In the genomic region with DNA sequence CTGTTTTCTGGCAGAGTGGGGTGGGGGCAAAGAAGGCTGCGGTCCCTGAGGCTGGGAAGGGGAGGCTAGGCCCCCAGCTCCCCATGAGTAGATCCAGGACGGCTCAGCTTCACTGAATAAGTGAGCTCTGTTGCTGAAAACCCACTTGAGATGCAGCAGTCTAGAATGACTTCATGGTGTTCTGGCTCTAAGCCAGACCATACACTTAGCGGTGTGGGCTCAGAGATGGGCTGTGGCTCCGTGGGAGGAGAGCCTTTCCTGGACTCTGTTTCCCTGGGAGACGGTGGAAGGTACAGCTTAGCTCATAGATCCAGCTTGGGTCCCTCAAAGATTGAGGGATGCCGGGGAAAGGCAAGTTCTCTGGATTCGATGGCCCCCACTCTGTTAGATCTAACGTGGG, we compare ENCODE assay signal across 15 mouse cellular contexts. TPM values are rescaled to one million over a fixed set of nuclear protein-coding genes. Genes with fewer than 3 reads are reported as not detected.
DNase-seq lines count a peak whose midpoint lies in the region; ATAC-seq and TF ChIP-seq lines count a peak whose summit lies in the region.
"Had no signal": no experiment of that assay in that cellular context is flagged by ENCODE, and none has a peak within 500 bp of the region (broad histone marks: within the 10 kb centered on the region; RNA-seq: fewer than 3 reads in every experiment).

No protein-coding gene starts in this region.

- DNase-seq in midbrain, postnatal 0 days (ENCODE audit: low spot score) = no peak
- DNase-seq in brain, adult 2 months (ENCODE audit: low read depth, low spot score) = peak; percentile 86
- DNase-seq in limb, embryonic 14.5 days (ENCODE audit: low spot score) = peak; percentile 62
- DNase-seq: kidney, postnatal 25 days; thymus, adult 18-20 months had no signal

- no peak for TF ChIP-seq CTCF in intestine, postnatal 0 days (IDR thresholded peaks at IDR 0.05; ENCODE audit: low read depth)
- no peak for TF ChIP-seq CTCF in midbrain, postnatal 0 days (IDR thresholded peaks at IDR 0.05)

- H3K4me3 ChIP-seq in intestine, embryonic 16.5 days (ENCODE audit: low read length) = no peak overlapping the region
- H3K4me3 ChIP-seq in intestine, postnatal 0 days (ENCODE audit: low read depth, low read length) = no peak overlapping the region
- H3K4me3 ChIP-seq in midbrain, postnatal 0 days (ENCODE audit: low read depth, low read length) = no peak overlapping the region
- H3K4me3 ChIP-seq in midbrain, embryonic 15.5 days = no peak overlapping the region
- no peak overlapping the region for H3K4me3 ChIP-seq in limb, embryonic 14.5 days (replicated peaks; ENCODE audit: low read length)
- H3K4me3 ChIP-seq: heart, embryonic 12.5 days had no signal

- peaks cover 12% of the 10 kb centered on the region; the same call in 1 of the 2 replicates for H3K27me3 ChIP-seq in intestine, embryonic 16.5 days (replicated peaks; ENCODE audit: control insufficient read depth, insufficient read depth, low read length)
- H3K27me3 ChIP-seq in intestine, postnatal 0 days (replicated peaks; ENCODE audit: control insufficient read depth, insufficient read depth, low read length) = peaks cover 15% of the 10 kb centered on the region; the same call in 1 of the 2 replicates
- no peaks in the 10 kb centered on the region for H3K27me3 ChIP-seq in midbrain, postnatal 0 days (ENCODE audit: insufficient read depth, low read length)
- no peaks in the 10 kb centered on the region for H3K27me3 ChIP-seq in midbrain, embryonic 15.5 days (replicated peaks)
- H3K27me3 ChIP-seq in limb, embryonic 14.5 days (ENCODE audit: control insufficient read depth, insufficient read depth, low read length) = peaks cover 8% of the 10 kb centered on the region; the same call in 1 of the 2 replicates

- H3K36me3 ChIP-seq in intestine, embryonic 16.5 days (ENCODE audit: control insufficient read depth, insufficient read depth, low read length) = peaks cover 2% of the 10 kb centered on the region; the same call in 1 of the 2 replicates
- no peaks in the 10 kb centered on the region for H3K36me3 ChIP-seq in intestine, postnatal 0 days (ENCODE audit: control insufficient read depth, insufficient read depth)
- H3K36me3 ChIP-seq in midbrain, postnatal 0 days (ENCODE audit: insufficient read depth, low read length) = peaks cover 37% of the 10 kb centered on the region
- H3K36me3 ChIP-seq in midbrain, embryonic 15.5 days (replicated peaks) = peaks cover 19% of the 10 kb centered on the region
- peaks cover 52% of the 10 kb centered on the region for H3K36me3 ChIP-seq in limb, embryonic 14.5 days (ENCODE audit: control insufficient read depth, insufficient read depth, low read length)

- H3K4me1 ChIP-seq in intestine, embryonic 16.5 days (ENCODE audit: control insufficient read depth, insufficient read depth, low read length) = peaks cover 7% of the 10 kb centered on the region
- 0 out of 2 replicates have a peak, but pooled peaks cover 3% of the 10 kb centered on the region for H3K4me1 ChIP-seq in intestine, postnatal 0 days (replicated peaks; ENCODE audit: control insufficient read depth, insufficient read depth, low read length)
- no peaks in the 10 kb centered on the region for H3K4me1 ChIP-seq in midbrain, postnatal 0 days (ENCODE audit: insufficient read depth, low read length)
- H3K4me1 ChIP-seq in midbrain, embryonic 15.5 days = peaks cover 8% of the 10 kb centered on the region; the same call in 1 of the 2 replicates
- peaks cover 15% of the 10 kb centered on the region; the same call in 1 of the 2 replicates for H3K4me1 ChIP-seq in limb, embryonic 14.5 days (ENCODE audit: control insufficient read depth, insufficient read depth, low read length)

- H3K9me3 ChIP-seq in intestine, embryonic 16.5 days (ENCODE audit: control insufficient read depth, low read length) = no peaks in the 10 kb centered on the region
- H3K9me3 ChIP-seq in intestine, postnatal 0 days (ENCODE audit: control insufficient read depth) = no peaks in the 10 kb centered on the region
- no peaks in the 10 kb centered on the region for H3K9me3 ChIP-seq in midbrain, postnatal 0 days (ENCODE audit: low read length)
- no peaks in the 10 kb centered on the region for H3K9me3 ChIP-seq in midbrain, embryonic 15.5 days
- no peaks in the 10 kb centered on the region for H3K9me3 ChIP-seq in limb, embryonic 14.5 days (ENCODE audit: control insufficient read depth, low read length)
- H3K9me3 ChIP-seq: heart, embryonic 12.5 days had no signal

- no peak overlapping the region for H3K9ac ChIP-seq in intestine, embryonic 16.5 days (ENCODE audit: low read depth, low read length)
- H3K9ac ChIP-seq in intestine, postnatal 0 days (ENCODE audit: low read depth, low read length) = no peak overlapping the region
- no peak overlapping the region for H3K9ac ChIP-seq in midbrain, postnatal 0 days (replicated peaks; ENCODE audit: low read length, poor library complexity, severe bottlenecking)
- no peak overlapping the region for H3K9ac ChIP-seq in midbrain, embryonic 15.5 days
- H3K9ac ChIP-seq in limb, embryonic 14.5 days (ENCODE audit: low read depth, low read length, severe bottlenecking) = no peak overlapping the region
- H3K9ac ChIP-seq: heart, embryonic 12.5 days had no signal

- no peak overlapping the region for H3K27ac ChIP-seq in intestine, embryonic 16.5 days (ENCODE audit: low read length)
- no peak overlapping the region for H3K27ac ChIP-seq in intestine, postnatal 0 days (ENCODE audit: low read depth, low read length)
- 0 out of 2 replicates have a peak overlapping the region, but pooled peaks have one; percentile 12 for H3K27ac ChIP-seq in midbrain, postnatal 0 days (ENCODE audit: low read depth, low read length)
- no peak overlapping the region for H3K27ac ChIP-seq in midbrain, embryonic 15.5 days
- no peak overlapping the region for H3K27ac ChIP-seq in limb, embryonic 14.5 days (replicated peaks; ENCODE audit: low read depth, low read length)
- H3K27ac ChIP-seq: macrophage had no signal

- peak; percentile 29; the same call in 1 of the 2 replicates for ATAC-seq in intestine, embryonic 16.5 days
- ATAC-seq in intestine, postnatal 0 days = no peak
- ATAC-seq in midbrain, postnatal 0 days (ENCODE audit: low FRiP score) = no peak
- ATAC-seq in midbrain, embryonic 15.5 days (replicated peaks) = no peak
- ATAC-seq in limb, embryonic 14.5 days (ENCODE audit: low FRiP score, low read depth) = no peak
- no peak for ATAC-seq in megakaryocyte, adult 5-6 weeks (ENCODE audit: poor library complexity, severe bottlenecking)
- ATAC-seq in megakaryocyte progenitor cell, adult 5-6 weeks (replicated peaks; ENCODE audit: poor library complexity) = no peak

- TF ChIP-seq POLR2A in limb, embryonic 14.5 days (IDR thresholded peaks at IDR 0.05; ENCODE audit: borderline replicate concordance, extremely low read depth, insufficient read depth, insufficient read length) = no peak

- 63% methylated on average over 8 of the region's 8 CpGs for WGBS in intestine, embryonic 16.5 days
- 70% methylated on average over 8 of the region's 8 CpGs for WGBS in intestine, postnatal 0 days
- 69% methylated on average over 8 of the region's 8 CpGs for WGBS in midbrain, postnatal 0 days
- 76% methylated on average over 8 of the region's 8 CpGs for WGBS in midbrain, embryonic 15.5 days
- 65% methylated on average over 8 of the region's 8 CpGs for WGBS in limb, embryonic 14.5 days

- H3K4me2 ChIP-seq in intestine, embryonic 16.5 days (ENCODE audit: low read depth, low read length) = no peak overlapping the region
- no peak overlapping the region for H3K4me2 ChIP-seq in intestine, postnatal 0 days (replicated peaks; ENCODE audit: low read depth)
- H3K4me2 ChIP-seq in midbrain, postnatal 0 days (ENCODE audit: low read depth, low read length, poor library complexity, severe bottlenecking) = no peak overlapping the region
- no peak overlapping the region for H3K4me2 ChIP-seq in midbrain, embryonic 15.5 days
- H3K4me2 ChIP-seq in limb, embryonic 14.5 days (replicated peaks; ENCODE audit: low read depth, low read length, severe bottlenecking) = 0 out of 2 replicates have a peak overlapping the region, but pooled peaks have one; percentile 0
- H3K4me2 ChIP-seq: heart, embryonic 12.5 days had no signal

RNA-seq across cellular contexts. Expression of a gene that starts 8.2 kb away (rescaled TPM):
- polyA plus RNA-seq in intestine, embryonic 16.5 days (2015; fragmentation: Nextera tagmentation; extraction: Ambion mirVana) = 9.0 and 9.9 TPM in 2 replicates
- 4.2 and 4.4 TPM in 2 replicates for polyA plus RNA-seq in intestine, postnatal 0 days (2015; fragmentation: Nextera tagmentation; extraction: Ambion mirVana)
- 1.1 and 2.9 TPM in 2 replicates for total RNA-seq in midbrain, postnatal 0 days (2014; rRNA removed)
- polyA plus RNA-seq in midbrain, postnatal 0 days (2015; fragmentation: Nextera tagmentation; extraction: Ambion mirVana) = 2.9 and 4.5 TPM in 2 replicates
- 9.5 and 10.8 TPM in 2 replicates for polyA plus RNA-seq in midbrain, embryonic 15.5 days (2015; fragmentation: Nextera tagmentation; extraction: Ambion mirVana)
- 2.4 and 2.7 TPM in 2 replicates for polyA plus RNA-seq in limb, embryonic 14.5 days (2012; rRNA removed)
- polyA plus RNA-seq in limb, embryonic 14.5 days (2014; fragmentation: Nextera tagmentation; extraction: Ambion mirVana) = 6.1 and 7.4 TPM in 2 replicates
- total RNA-seq in megakaryocyte, adult 5-6 weeks (2015) = 42.9 and 56.3 TPM in 2 replicates
- 51.2 TPM in 2 replicates for total RNA-seq in megakaryocyte, adult 5-6 weeks (2017)
- total RNA-seq in megakaryocyte progenitor cell, adult 5-6 weeks (2015) = 3.9 and 6.1 TPM in 2 replicates
- 2.5 and 7.6 TPM in 2 replicates for total RNA-seq in megakaryocyte progenitor cell, adult 5-6 weeks (2017)

RNA-seq across cellular contexts. Expression of a gene that starts 17.9 kb away (rescaled TPM):
- polyA plus RNA-seq in intestine, embryonic 16.5 days (2015; fragmentation: Nextera tagmentation; extraction: Ambion mirVana) = 0.34 and 0.65 TPM in 2 replicates
- polyA plus RNA-seq in intestine, postnatal 0 days (2015; fragmentation: Nextera tagmentation; extraction: Ambion mirVana) = 0.30 and 0.31 TPM in 2 replicates
- 2.4 and 3.1 TPM in 2 replicates for total RNA-seq in midbrain, postnatal 0 days (2014; rRNA removed)
- polyA plus RNA-seq in midbrain, postnatal 0 days (2015; fragmentation: Nextera tagmentation; extraction: Ambion mirVana) = 4.9 and 5.6 TPM in 2 replicates
- 1.7 and 1.8 TPM in 2 replicates for polyA plus RNA-seq in midbrain, embryonic 15.5 days (2015; fragmentation: Nextera tagmentation; extraction: Ambion mirVana)
- 1.0 and 1.1 TPM in 2 replicates for polyA plus RNA-seq in limb, embryonic 14.5 days (2012; rRNA removed)
- polyA plus RNA-seq in limb, embryonic 14.5 days (2014; fragmentation: Nextera tagmentation; extraction: Ambion mirVana) = 1.1 and 1.7 TPM in 2 replicates
- 13.7 and 15.9 TPM in 2 replicates for total RNA-seq in megakaryocyte, adult 5-6 weeks (2015)
- 6.3 and 6.7 TPM in 2 replicates for total RNA-seq in megakaryocyte, adult 5-6 weeks (2017)
- 2.3 and 3.0 TPM in 2 replicates for total RNA-seq in megakaryocyte progenitor cell, adult 5-6 weeks (2015)
- 0.92 and 1.0 TPM in 2 replicates for total RNA-seq in megakaryocyte progenitor cell, adult 5-6 weeks (2017)
- polyA plus RNA-seq: neural tube, embryonic 11.5 days had no signal

RNA-seq across cellular contexts. Expression of a gene that starts 18.7 kb away (rescaled TPM):
- polyA plus RNA-seq in intestine, embryonic 16.5 days (2015; fragmentation: Nextera tagmentation; extraction: Ambion mirVana) = 5.1 TPM in 2 replicates
- polyA plus RNA-seq in intestine, postnatal 0 days (2015; fragmentation: Nextera tagmentation; extraction: Ambion mirVana) = 2.8 and 3.2 TPM in 2 replicates
- total RNA-seq in midbrain, postnatal 0 days (2014; rRNA removed) = 89.1 and 96.4 TPM in 2 replicates
- polyA plus RNA-seq in midbrain, postnatal 0 days (2015; fragmentation: Nextera tagmentation; extraction: Ambion mirVana) = 61.1 and 63.2 TPM in 2 replicates
- 72.0 and 75.2 TPM in 2 replicates for polyA plus RNA-seq in midbrain, embryonic 15.5 days (2015; fragmentation: Nextera tagmentation; extraction: Ambion mirVana)
- 51.4 and 54.1 TPM in 2 replicates for polyA plus RNA-seq in limb, embryonic 14.5 days (2012; rRNA removed)
- polyA plus RNA-seq in limb, embryonic 14.5 days (2014; fragmentation: Nextera tagmentation; extraction: Ambion mirVana) = 20.9 and 21.5 TPM in 2 replicates
- total RNA-seq in megakaryocyte, adult 5-6 weeks (2015) = 1.2 and 1.4 TPM in 2 replicates
- total RNA-seq in megakaryocyte, adult 5-6 weeks (2017) = 0.62 and 0.65 TPM in 2 replicates
- total RNA-seq in megakaryocyte progenitor cell, adult 5-6 weeks (2015) = 0.17 and 1.2 TPM in 2 replicates
- 0.41 and 0.92 TPM in 2 replicates for total RNA-seq in megakaryocyte progenitor cell, adult 5-6 weeks (2017)
- total RNA-seq: common myeloid progenitor, adult 5-6 weeks had no signal

RNA-seq across cellular contexts. Expression of a gene that starts 22.3 kb away (rescaled TPM):
- 990 and 1,058 TPM in 2 replicates for polyA plus RNA-seq in intestine, embryonic 16.5 days (2015; fragmentation: Nextera tagmentation; extraction: Ambion mirVana)
- 668 and 699 TPM in 2 replicates for polyA plus RNA-seq in intestine, postnatal 0 days (2015; fragmentation: Nextera tagmentation; extraction: Ambion mirVana)
- 597 and 686 TPM in 2 replicates for total RNA-seq in midbrain, postnatal 0 days (2014; rRNA removed)
- 591 and 620 TPM in 2 replicates for polyA plus RNA-seq in midbrain, postnatal 0 days (2015; fragmentation: Nextera tagmentation; extraction: Ambion mirVana)
- 622 and 634 TPM in 2 replicates for polyA plus RNA-seq in midbrain, embryonic 15.5 days (2015; fragmentation: Nextera tagmentation; extraction: Ambion mirVana)
- 1,201 and 1,869 TPM in 2 replicates for polyA plus RNA-seq in limb, embryonic 14.5 days (2012; rRNA removed)
- polyA plus RNA-seq in limb, embryonic 14.5 days (2014; fragmentation: Nextera tagmentation; extraction: Ambion mirVana) = 1,151 and 1,199 TPM in 2 replicates
- 2,687 and 2,729 TPM in 2 replicates for total RNA-seq in megakaryocyte, adult 5-6 weeks (2015)
- total RNA-seq in megakaryocyte, adult 5-6 weeks (2017) = 1,233 and 1,246 TPM in 2 replicates
- 3,659 and 3,794 TPM in 2 replicates for total RNA-seq in megakaryocyte progenitor cell, adult 5-6 weeks (2015)
- total RNA-seq in megakaryocyte progenitor cell, adult 5-6 weeks (2017) = 1,648 and 1,816 TPM in 2 replicates

RNA-seq across cellular contexts. Expression of a gene that starts 49.1 kb away (rescaled TPM):
- 0.29 TPM in 2 replicates for polyA plus RNA-seq in intestine, embryonic 16.5 days (2015; fragmentation: Nextera tagmentation; extraction: Ambion mirVana)
- polyA plus RNA-seq in intestine, postnatal 0 days (2015; fragmentation: Nextera tagmentation; extraction: Ambion mirVana) = 0.13 TPM in 1 of 2 replicates, not detected in the other
- total RNA-seq in midbrain, postnatal 0 days (2014; rRNA removed) = 4.4 and 8.3 TPM in 2 replicates
- 3.5 and 4.1 TPM in 2 replicates for polyA plus RNA-seq in midbrain, postnatal 0 days (2015; fragmentation: Nextera tagmentation; extraction: Ambion mirVana)
- polyA plus RNA-seq in midbrain, embryonic 15.5 days (2015; fragmentation: Nextera tagmentation; extraction: Ambion mirVana) = 2.6 and 3.9 TPM in 2 replicates
- polyA plus RNA-seq in limb, embryonic 14.5 days (2012; rRNA removed) = 1.4 and 1.6 TPM in 2 replicates
- polyA plus RNA-seq in limb, embryonic 14.5 days (2014; fragmentation: Nextera tagmentation; extraction: Ambion mirVana) = 0.70 and 1.0 TPM in 2 replicates
- 0.09 TPM in 1 of 2 replicates, not detected in the other for total RNA-seq in megakaryocyte, adult 5-6 weeks (2015)
- total RNA-seq in megakaryocyte, adult 5-6 weeks (2017) = 0.04 and 0.08 TPM in 2 replicates
- total RNA-seq in megakaryocyte progenitor cell, adult 5-6 weeks (2015) = not detected in 2 replicates
- not detected in 2 replicates for total RNA-seq in megakaryocyte progenitor cell, adult 5-6 weeks (2017)
- total RNA-seq: common myeloid progenitor, adult 5-6 weeks; liver, adult 2 months had no signal
- polyA plus RNA-seq: liver, adult 2 months had no signal
